In the genomic region with DNA sequence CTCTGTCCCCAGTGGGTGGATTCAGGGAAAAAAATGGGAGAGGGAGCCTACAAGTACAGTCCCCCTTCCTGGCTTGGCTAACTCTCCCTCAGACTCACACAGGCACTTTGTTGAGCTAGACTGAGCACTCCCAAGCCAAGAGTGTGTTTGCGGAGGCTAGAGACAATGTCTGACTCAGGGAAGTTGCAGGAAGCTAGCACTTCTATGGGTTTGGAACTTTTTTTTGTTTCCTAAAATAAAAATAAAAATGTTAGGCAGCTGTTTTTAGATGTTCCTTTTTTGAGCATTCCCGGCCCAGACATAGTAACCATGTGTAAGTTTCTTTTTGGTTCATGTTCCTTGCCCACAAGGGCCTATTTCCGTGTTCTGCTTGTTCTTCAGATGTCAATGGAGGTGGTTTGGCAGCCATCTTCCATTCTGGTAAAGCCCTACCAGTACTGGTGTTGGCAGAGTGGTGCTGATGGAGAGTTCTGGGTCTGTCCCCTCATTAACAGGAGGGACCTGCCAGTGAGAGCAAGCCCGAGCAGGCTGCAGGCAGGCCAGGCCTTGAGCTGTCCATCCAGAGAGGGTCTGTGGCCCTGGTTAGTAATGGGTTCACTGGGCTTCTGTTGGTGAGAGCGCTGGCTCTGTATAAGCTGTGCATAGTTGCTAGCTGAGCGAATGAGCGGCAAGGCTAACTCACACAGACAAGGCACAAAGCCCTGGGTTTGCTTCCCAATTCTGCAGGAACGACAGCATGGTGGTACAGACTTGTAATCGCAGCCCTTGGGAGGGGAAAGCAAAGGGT, we compare ENCODE assay signal across 11 mouse cellular contexts.
A peak's percentile ranks its signal among the peaks of the same experiment; 100 is the strongest.
DNase-seq lines count a peak whose midpoint lies in the region; ATAC-seq and TF ChIP-seq lines count a peak whose summit lies in the region.
"Had no signal": no experiment of that assay in that cellular context is flagged by ENCODE, and none has a peak within 500 bp of the region (broad histone marks: within the 10 kb centered on the region; RNA-seq: fewer than 3 reads in every experiment).

No protein-coding gene starts in this region.

- no peaks in the 10 kb centered on the region; the same call in 1 of the 2 replicates for H3K27me3 ChIP-seq in forebrain, embryonic 15.5 days
- H3K27me3 ChIP-seq: lung, embryonic 15.5 days; midbrain, embryonic 15.5 days had no signal

- DNase-seq in heart, adult 11 months = peak; percentile 91
- no peak for DNase-seq in heart, adult 8-10 months (ENCODE audit: low spot score)
- peak; percentile 53 for DNase-seq in layer of hippocampus, adult 9-11 months
- no peak for DNase-seq in layer of hippocampus, adult 8-10 months (ENCODE audit: low spot score in 2 of 2)
- no peak for DNase-seq in embryo, embryonic 11 days
- DNase-seq in spleen, postnatal 4 days (ENCODE audit: low spot score in 2 of 2) = no peak

- no peak for TF ChIP-seq POLR2A in bone marrow macrophage, adult 2 months (IDR thresholded peaks at IDR 0.05; ENCODE audit: borderline replicate concordance, low read depth, low read length)

- ATAC-seq in forebrain, embryonic 15.5 days (replicated peaks) = no peak
- ATAC-seq: midbrain, embryonic 15.5 days had no signal

- H3K4me2 ChIP-seq in forebrain, embryonic 15.5 days (replicated peaks) = no peak overlapping the region
- H3K4me2 ChIP-seq: lung, embryonic 15.5 days; midbrain, embryonic 15.5 days had no signal

- peaks cover 31% of the 10 kb centered on the region for H3K4me1 ChIP-seq in bone marrow macrophage, adult 2 months (ENCODE audit: control insufficient read depth, insufficient read depth, low read length)
- H3K4me1 ChIP-seq in forebrain, embryonic 15.5 days = peaks cover 54% of the 10 kb centered on the region

- H3K9ac ChIP-seq in forebrain, embryonic 15.5 days (replicated peaks) = no peak overlapping the region
- H3K9ac ChIP-seq: lung, embryonic 15.5 days; midbrain, embryonic 15.5 days had no signal

- no peak for TF ChIP-seq CTCF in bone marrow macrophage, adult 2 months (IDR thresholded peaks at IDR 0.05; ENCODE audit: low read depth, low read length)

- no peak overlapping the region for H3K4me3 ChIP-seq in bone marrow macrophage, adult 2 months (ENCODE audit: insufficient read depth, low read length)
- no peak overlapping the region for H3K4me3 ChIP-seq in forebrain, embryonic 15.5 days
- H3K4me3 ChIP-seq: heart, embryonic 10.5 days; lung, embryonic 15.5 days; midbrain, embryonic 15.5 days had no signal

- H3K36me3 ChIP-seq in forebrain, embryonic 15.5 days = no peaks in the 10 kb centered on the region
- H3K36me3 ChIP-seq: heart, embryonic 10.5 days; lung, embryonic 15.5 days; midbrain, embryonic 15.5 days had no signal

- H3K27ac ChIP-seq in bone marrow macrophage, adult 2 months (ENCODE audit: insufficient read depth, low read depth, low read length) = peak overlapping the region; percentile 65
- peak overlapping the region; percentile 68; the same call in 1 of the 2 replicates for H3K27ac ChIP-seq in forebrain, embryonic 15.5 days (replicated peaks)
- H3K27ac ChIP-seq: heart, embryonic 10.5 days; lung, embryonic 15.5 days had no signal

- no peaks in the 10 kb centered on the region for H3K9me3 ChIP-seq in forebrain, embryonic 15.5 days
- H3K9me3 ChIP-seq: heart, embryonic 10.5 days; lung, embryonic 15.5 days; midbrain, embryonic 15.5 days had no signal

- WGBS in forebrain, embryonic 15.5 days = 66% methylated on average over 9 of the region's 9 CpGs

Comparison
In these comparisons a context has a peak if more than half of its experiments do, and no peak if none do; other contexts are left out.
1. DNase-seq: peak in heart, adult 11 months (single experiment) and layer of hippocampus, adult 9-11 months (single experiment); none in heart, adult 8-10 months (single experiment), layer of hippocampus, adult 8-10 months (0 of 2), embryo, embryonic 11 days (single experiment) and spleen, postnatal 4 days (0 of 2).